Mouse (Mus musculus): ENCODE data around the gene H2al2c. TPM values are rescaled to one million over a fixed set of nuclear protein-coding genes. Genes with fewer than 3 reads are reported as not detected.
"Not testable (repeated sequence)": the region's sequence is repeated elsewhere in the genome, so short reads cannot be mapped to it uniquely, and the experiment has no call there.

The H2al2c gene
- polyA plus RNA-seq (2015; fragmentation: Nextera tagmentation; extraction: Ambion mirVana) = not detected in 2 replicates

GRCm38 (mm10) chrY:2598799-2599198 is at the start of gene H2al2c:
H2al2c (plus strand) TSS chrY:2599099.
- not testable (repeated sequence) for H3K4me1 ChIP-seq (ENCODE audit: control insufficient read depth, insufficient read depth, low read length); H3K4me2 ChIP-seq (ENCODE audit: low read depth, low read length); H3K9ac ChIP-seq (ENCODE audit: low read length); H3K36me3 ChIP-seq (ENCODE audit: control insufficient read depth, insufficient read depth); ATAC-seq (replicated peaks; ENCODE audit: extremely low read depth, insufficient read depth, low FRiP score); H3K9me3 ChIP-seq (replicated peaks; ENCODE audit: control insufficient read depth, low read length); H3K4me3 ChIP-seq (ENCODE audit: low read length); H3K27me3 ChIP-seq (ENCODE audit: control insufficient read depth, insufficient read depth, low read length); H3K27ac ChIP-seq (ENCODE audit: low read length)
- no CpG with 5 or more reads among the region's 4 CpGs for WGBS

Other genes starting within 250 kb of the H2al2c start
- gene Sry, start 64.6 kb downstream of the H2al2c start, polyA plus RNA-seq (2015; fragmentation: Nextera tagmentation; extraction: Ambion mirVana) = not detected in 2 replicates
- not detected in 2 replicates for gene H2al2b, start 121.6 kb downstream of the H2al2c start, polyA plus RNA-seq (2015; fragmentation: Nextera tagmentation; extraction: Ambion mirVana)
- gene Gm4064, start 197.1 kb downstream of the H2al2c start, polyA plus RNA-seq (2015; fragmentation: Nextera tagmentation; extraction: Ambion mirVana) = not detected in 2 replicates
- gene Rbmy, start 231.6 kb downstream of the H2al2c start, polyA plus RNA-seq (2015; fragmentation: Nextera tagmentation; extraction: Ambion mirVana) = not detected in 2 replicates
- gene Gm10256, start 231.6 kb downstream of the H2al2c start, polyA plus RNA-seq (2015; fragmentation: Nextera tagmentation; extraction: Ambion mirVana) = not detected in 2 replicates